15 mouse cellular contexts compared by ENCODE assay signal in genomic region chr2:150772466-150773119, GRCm38 (mm10). TPM values are rescaled to one million over a fixed set of nuclear protein-coding genes. Genes with fewer than 3 reads are reported as not detected.
DNase-seq lines count a peak whose midpoint lies in the region; ATAC-seq lines count a peak whose summit lies in the region.
"Had no signal": no experiment of that assay in that cellular context is flagged by ENCODE, and none has a peak within 500 bp of the region (broad histone marks: within the 10 kb centered on the region; RNA-seq: fewer than 3 reads in every experiment).

No protein-coding gene starts in this region.

- peak overlapping the region; percentile 90 for H3K27ac ChIP-seq in lung, embryonic 15.5 days
- H3K27ac ChIP-seq in heart, embryonic 10.5 days = peak overlapping the region; percentile 91

- H3K9me3 ChIP-seq in lung, embryonic 15.5 days = no peaks in the 10 kb centered on the region
- no peaks in the 10 kb centered on the region for H3K9me3 ChIP-seq in heart, embryonic 10.5 days
- H3K9me3 ChIP-seq: embryonic facial prominence, embryonic 13.5 days; limb, embryonic 15.5 days had no signal

- peaks cover 45% of the 10 kb centered on the region for H3K4me1 ChIP-seq in lung, embryonic 15.5 days
- peaks cover 63% of the 10 kb centered on the region for H3K4me1 ChIP-seq in heart, embryonic 10.5 days

- 74% methylated on average over 10 of the region's 10 CpGs for WGBS in lung, embryonic 15.5 days
- 61% methylated on average over 10 of the region's 10 CpGs for WGBS in heart, embryonic 10.5 days

- H3K9ac ChIP-seq in lung, embryonic 15.5 days = no peak overlapping the region
- H3K9ac ChIP-seq: embryonic facial prominence, embryonic 13.5 days; limb, embryonic 15.5 days had no signal

- H3K36me3 ChIP-seq in lung, embryonic 15.5 days = no peaks in the 10 kb centered on the region
- peaks cover 22% of the 10 kb centered on the region for H3K36me3 ChIP-seq in heart, embryonic 10.5 days

- no peaks in the 10 kb centered on the region for H3K27me3 ChIP-seq in lung, embryonic 15.5 days
- no peaks in the 10 kb centered on the region for H3K27me3 ChIP-seq in heart, embryonic 10.5 days (ENCODE audit: insufficient read depth, poor library complexity, severe bottlenecking)
- H3K27me3 ChIP-seq: embryonic facial prominence, embryonic 13.5 days; limb, embryonic 15.5 days had no signal

- no peak overlapping the region for H3K4me3 ChIP-seq in lung, embryonic 15.5 days
- no peak overlapping the region for H3K4me3 ChIP-seq in heart, embryonic 10.5 days
- H3K4me3 ChIP-seq: embryonic facial prominence, embryonic 13.5 days; limb, embryonic 15.5 days had no signal

- no peak for DNase-seq in frontal cortex, postnatal 10 days (ENCODE audit: low spot score in 2 of 2)
- DNase-seq in lung, postnatal 10 days = no peak
- no peak for DNase-seq in heart, embryonic 10.5 days (ENCODE audit: low spot score)
- no peak for DNase-seq in gastrocnemius, adult 18-20 months (ENCODE audit: low spot score)
- DNase-seq in left cerebral cortex, adult 18-20 months (ENCODE audit: low spot score in 2 of 2) = no peak
- DNase-seq: adrenal gland, adult 8-10 months; cerebellum, adult 2 months; layer of hippocampus, adult 9-11 months; thymus, postnatal 25 days had no signal

- ATAC-seq in frontal cortex, adult (ENCODE audit: low TSS enrichment) = 0 out of 2 replicates have a peak, but pooled peaks have one; percentile 13
- 0 out of 2 replicates have a peak, but pooled peaks have one; percentile 2 for ATAC-seq in lung, embryonic 15.5 days (ENCODE audit: borderline replicate concordance, extremely low read depth, low FRiP score, low TSS enrichment)
- ATAC-seq in megakaryocyte progenitor cell, adult 5-6 weeks (replicated peaks; ENCODE audit: poor library complexity) = peak; percentile 36
- ATAC-seq: inflammation-experienced regulatory T-cells, adult 6 months had no signal

- no peak overlapping the region for H3K4me2 ChIP-seq in lung, embryonic 15.5 days
- H3K4me2 ChIP-seq: embryonic facial prominence, embryonic 13.5 days; limb, embryonic 15.5 days had no signal

RNA-seq across cellular contexts. Expression of gene Pygb, which starts 13.9 kb away (rescaled TPM):
- 88.9 and 91.7 TPM in 2 replicates for polyA plus RNA-seq in lung, embryonic 15.5 days (2015; fragmentation: Nextera tagmentation; extraction: Ambion mirVana)
- polyA plus RNA-seq in heart, embryonic 10.5 days (2016; fragmentation: Nextera tagmentation; extraction: Ambion mirVana) = 112 and 182 TPM in 2 replicates
- 8.5 and 8.7 TPM in 2 replicates for total RNA-seq in megakaryocyte progenitor cell, adult 5-6 weeks (2015)
- total RNA-seq in megakaryocyte progenitor cell, adult 5-6 weeks (2017) = 24.0 and 33.9 TPM in 2 replicates
- 1 to 10 TPM; 4.5 to 5.5 TPM for total RNA-seq in gastrocnemius, adult 18-20 months (2021)
- 100 to 1,000 TPM; 129 to 146 TPM for total RNA-seq in left cerebral cortex, adult 18-20 months (2021)

RNA-seq across cellular contexts. Expression of gene Entpd6, which starts 23.8 kb away (rescaled TPM):
- 33.4 and 35.5 TPM in 2 replicates for polyA plus RNA-seq in lung, embryonic 15.5 days (2015; fragmentation: Nextera tagmentation; extraction: Ambion mirVana)
- 28.9 and 29.5 TPM in 2 replicates for polyA plus RNA-seq in heart, embryonic 10.5 days (2016; fragmentation: Nextera tagmentation; extraction: Ambion mirVana)
- total RNA-seq in megakaryocyte progenitor cell, adult 5-6 weeks (2015) = 11.5 and 11.8 TPM in 2 replicates
- total RNA-seq in megakaryocyte progenitor cell, adult 5-6 weeks (2017) = 13.3 and 18.0 TPM in 2 replicates
- total RNA-seq in gastrocnemius, adult 18-20 months (2021) = 1 to 10 TPM; 8.0 to 8.8 TPM
- 10 to 100 TPM; 50.3 to 51.1 TPM for total RNA-seq in left cerebral cortex, adult 18-20 months (2021)
